Mouse (Mus musculus) splenic B cell, adult 2 months (primary cell): ENCODE data around the gene 1700042G07Rik.

Experiments used
- DNase-seq: peaks from one replicate; pipeline ENCODE4 v3.0.0-alpha.2; 2011; ENCODE audit warnings: low read depth, low spot score
- H3K27me3 ChIP-seq: 2 replicates; pipeline ENCODE4 v1.6.1; 2012; ENCODE audit warnings: mild to moderate bottlenecking, low read length, moderate library complexity, mixed read lengths; ENCODE audit not compliant: control insufficient read depth, poor library complexity, insufficient read depth, severe bottlenecking
- H3K36me3 ChIP-seq: 2 replicates; pipeline ENCODE4 v1.6.1; 2012; ENCODE audit warnings: mild to moderate bottlenecking, low read length, moderate library complexity, mixed read lengths; ENCODE audit not compliant: control insufficient read depth, poor library complexity, insufficient read depth, severe bottlenecking

1700042G07Rik gene

GRCm38 (mm10) chr4:116150156-116150861 is 22.9 kb upstream of the 1700042G07Rik start:
- Histone ChIP-seq H3K27me3 (no peaks in the 10 kb centered on the region), H3K36me3 (peaks cover 7% of the 10 kb centered on the region)
- peak; percentile 54 for DNase-seq

- no peaks in the 10 kb centered on the region for H3K27me3 ChIP-seq
- DNase-seq: no peak
- peaks cover 8% of the 10 kb centered on the region for H3K36me3 ChIP-seq
Observed at GRCm38 (mm10) chr4:116150862-116151221, 22.3 kb upstream of the 1700042G07Rik start.

DNA sequence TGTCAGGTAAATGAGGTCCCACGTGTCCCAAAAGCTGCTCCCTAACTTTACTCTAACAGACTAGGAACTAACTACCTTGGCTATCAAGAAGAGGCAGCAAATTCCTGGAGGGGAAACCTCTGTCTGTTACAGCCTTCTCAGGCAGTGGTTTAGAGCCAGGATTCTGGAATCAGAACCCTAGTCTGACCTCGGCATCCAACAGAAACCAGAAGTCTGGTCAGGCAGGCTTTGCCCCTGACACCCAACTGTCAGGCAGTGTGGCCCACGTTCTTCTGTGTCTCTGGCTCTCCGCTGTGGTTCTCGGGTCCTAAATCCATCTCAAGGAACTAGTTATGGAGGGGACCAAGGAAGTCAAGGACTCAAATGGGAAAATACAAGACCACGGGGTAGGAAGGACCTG is 21.9 kb upstream of the 1700042G07Rik start, which contains the start of gene Lurap1:
TSS of gene Lurap1 (minus strand) at position 101 of the 400 bp plus-strand sequence.
- Histone ChIP-seq H3K27me3 (no peaks in the 10 kb centered on the region), H3K36me3 (peaks cover 8% of the 10 kb centered on the region)
- DNase-seq: no peak

DNA sequence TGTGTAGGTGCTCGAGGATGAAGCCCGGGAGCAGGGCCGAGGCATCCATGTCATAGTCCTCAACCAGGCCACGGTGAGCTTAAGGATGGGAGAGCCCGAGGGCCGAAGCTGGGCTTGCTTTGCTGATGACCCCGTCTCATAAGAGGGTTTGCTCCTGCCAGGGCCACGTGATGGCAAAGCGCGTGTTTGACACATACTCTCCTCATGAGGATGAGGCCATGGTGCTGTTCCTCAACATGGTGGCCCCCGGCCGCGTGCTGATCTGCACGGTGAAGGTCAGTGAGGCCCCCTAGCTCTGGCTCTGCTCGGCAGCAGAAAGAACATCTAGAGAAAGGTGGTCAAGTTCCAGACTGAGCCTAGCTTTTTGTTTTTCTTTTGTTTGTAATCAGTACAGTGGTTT is 20.5 kb upstream of the 1700042G07Rik start:
- H3K36me3 ChIP-seq: peaks cover 8% of the 10 kb centered on the region
- no peaks in the 10 kb centered on the region for H3K27me3 ChIP-seq
- no peak for DNase-seq

DNA sequence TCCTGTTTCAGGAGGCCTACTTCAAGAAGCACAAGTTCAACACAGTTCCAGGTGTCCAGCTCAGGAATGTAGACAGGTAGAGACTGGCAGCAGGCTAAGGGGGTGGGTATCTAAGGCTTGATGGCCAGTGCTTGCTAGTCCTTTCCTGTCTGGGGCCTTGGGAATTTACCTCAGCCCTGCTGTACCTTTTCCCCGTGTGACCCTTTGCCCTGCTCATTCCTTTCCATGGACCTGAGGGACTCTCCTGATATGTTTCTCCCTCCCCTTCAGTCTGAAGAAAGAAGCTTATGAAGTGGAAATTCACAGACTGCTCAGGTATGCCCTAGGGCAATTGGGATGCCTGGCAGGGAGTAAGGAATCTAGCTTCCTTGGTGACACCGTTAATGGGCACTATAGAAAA is 15.3 kb upstream of the 1700042G07Rik start:
- no peaks in the 10 kb centered on the region for H3K27me3 ChIP-seq
- peaks cover 14% of the 10 kb centered on the region for H3K36me3 ChIP-seq
- no peak for DNase-seq

GRCm38 (mm10) chr4:116159912-116160311 is 13.3 kb upstream of the 1700042G07Rik start:
- peak; percentile 55 for DNase-seq
- H3K27me3 ChIP-seq: no peaks in the 10 kb centered on the region
- H3K36me3 ChIP-seq: peaks cover 9% of the 10 kb centered on the region

DNA sequence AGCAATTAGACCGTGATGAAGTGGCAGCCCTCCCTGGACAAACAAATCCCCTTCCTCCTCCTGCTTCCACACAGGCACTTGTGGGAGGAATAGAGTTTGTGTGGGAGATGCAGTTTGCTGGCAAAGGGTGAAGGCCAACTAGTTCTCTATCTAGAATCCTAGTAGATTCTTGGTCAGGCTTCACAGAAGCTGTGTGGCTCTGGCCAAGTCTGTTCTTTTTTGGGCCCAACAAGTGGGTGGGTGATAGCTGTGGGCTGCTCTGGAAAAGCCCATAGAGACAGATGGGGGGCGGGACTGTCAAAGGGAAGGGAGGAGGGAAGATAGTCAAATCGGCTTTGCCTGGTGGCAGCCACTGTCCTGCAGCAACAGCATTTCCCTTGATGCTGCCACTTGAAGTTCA is 12.4 kb upstream of the 1700042G07Rik start:
- no peak for DNase-seq
- peaks cover 6% of the 10 kb centered on the region; the same call in 1 of the 2 replicates for H3K36me3 ChIP-seq
- no peaks in the 10 kb centered on the region for H3K27me3 ChIP-seq

DNA sequence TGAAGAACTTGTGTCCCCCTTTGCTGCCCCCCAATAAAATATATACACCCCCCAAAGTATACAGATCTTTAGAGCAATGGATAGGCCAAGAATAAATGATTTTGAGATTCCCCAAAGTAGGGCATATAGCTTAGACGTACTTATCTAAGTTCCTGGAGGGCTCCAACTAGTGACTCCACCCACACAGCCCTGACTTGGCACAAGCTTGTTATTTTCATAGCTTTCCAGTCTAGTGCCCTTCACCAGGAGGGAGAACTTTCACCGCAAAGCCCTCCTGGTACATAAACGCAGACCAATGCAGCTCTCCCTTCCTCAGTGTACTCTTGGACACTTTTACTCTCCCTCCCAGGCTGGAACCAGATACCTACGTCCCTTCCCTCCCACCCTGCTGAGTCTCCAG is 11.0 kb upstream of the 1700042G07Rik start:
- DNase-seq: no peak
- H3K27me3 ChIP-seq: no peaks in the 10 kb centered on the region
- peaks cover 6% of the 10 kb centered on the region; the same call in 1 of the 2 replicates for H3K36me3 ChIP-seq

GRCm38 (mm10) chr4:116164759-116165554 is 8.2 kb upstream of the 1700042G07Rik start:
- H3K27me3 ChIP-seq: no peaks in the 10 kb centered on the region
- DNase-seq: no peak
- H3K36me3 ChIP-seq: no peaks in the 10 kb centered on the region

DNA sequence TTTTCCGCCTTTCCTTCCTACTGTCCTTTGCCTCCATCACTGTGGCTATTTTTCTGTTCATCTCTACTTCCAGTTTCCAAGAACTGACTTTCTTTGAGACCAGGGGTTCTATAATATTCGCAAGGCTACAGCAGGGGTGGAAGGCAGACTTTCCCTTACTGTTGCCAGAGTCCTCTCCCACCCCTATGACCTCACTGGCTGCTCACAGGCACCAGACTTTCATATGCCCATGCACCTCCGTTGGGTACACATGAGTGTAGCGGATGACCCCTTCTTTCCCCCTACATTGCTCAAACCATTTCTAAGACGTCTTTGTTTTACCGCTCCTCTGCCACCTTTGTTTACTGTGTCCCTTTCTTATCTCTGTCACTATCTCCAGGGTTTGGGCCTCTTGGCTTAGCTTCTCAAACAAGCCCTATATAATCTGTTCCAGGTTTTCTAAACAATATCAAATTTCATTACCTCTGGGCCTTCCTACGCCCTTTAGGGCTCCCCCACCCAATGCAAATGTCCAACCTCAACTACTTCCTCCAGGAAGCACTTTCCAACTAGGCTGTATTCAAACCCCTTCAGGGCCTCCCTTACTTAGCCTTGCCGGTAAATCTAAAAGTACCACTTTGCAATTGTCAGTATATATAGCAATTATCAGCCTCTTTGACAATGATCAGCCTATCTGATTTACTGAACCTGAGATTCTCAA is 7.3 kb upstream of the 1700042G07Rik start:
- H3K27me3 ChIP-seq: no peaks in the 10 kb centered on the region
- no peaks in the 10 kb centered on the region for H3K36me3 ChIP-seq
- no peak for DNase-seq

DNA sequence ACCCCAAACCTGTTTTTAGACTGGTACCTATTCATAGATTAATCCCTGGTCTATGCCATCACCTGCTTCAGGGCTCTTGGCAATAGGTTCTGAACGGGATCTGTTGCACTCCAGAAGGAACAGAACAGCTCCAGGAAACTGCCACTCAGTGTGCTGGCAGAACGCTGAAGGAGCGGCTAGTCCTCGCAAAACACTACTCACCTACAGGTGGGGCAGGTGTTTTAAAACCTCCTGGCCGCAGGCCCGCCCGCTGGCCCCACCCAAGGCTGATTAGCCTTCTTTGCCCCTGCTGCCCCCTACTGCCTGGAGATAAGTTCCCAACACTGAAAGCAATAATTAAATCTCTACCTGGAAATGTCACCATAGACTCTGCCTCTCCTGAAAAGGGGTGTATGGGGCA is 5.8 kb upstream of the 1700042G07Rik start, which contains the start of gene Tspan1:
TSS of gene Tspan1 (minus strand) at position 198 of the 400 bp plus-strand sequence.
- H3K36me3 ChIP-seq: no peaks in the 10 kb centered on the region
- no peaks in the 10 kb centered on the region for H3K27me3 ChIP-seq
- DNase-seq: peak; percentile 49

DNA sequence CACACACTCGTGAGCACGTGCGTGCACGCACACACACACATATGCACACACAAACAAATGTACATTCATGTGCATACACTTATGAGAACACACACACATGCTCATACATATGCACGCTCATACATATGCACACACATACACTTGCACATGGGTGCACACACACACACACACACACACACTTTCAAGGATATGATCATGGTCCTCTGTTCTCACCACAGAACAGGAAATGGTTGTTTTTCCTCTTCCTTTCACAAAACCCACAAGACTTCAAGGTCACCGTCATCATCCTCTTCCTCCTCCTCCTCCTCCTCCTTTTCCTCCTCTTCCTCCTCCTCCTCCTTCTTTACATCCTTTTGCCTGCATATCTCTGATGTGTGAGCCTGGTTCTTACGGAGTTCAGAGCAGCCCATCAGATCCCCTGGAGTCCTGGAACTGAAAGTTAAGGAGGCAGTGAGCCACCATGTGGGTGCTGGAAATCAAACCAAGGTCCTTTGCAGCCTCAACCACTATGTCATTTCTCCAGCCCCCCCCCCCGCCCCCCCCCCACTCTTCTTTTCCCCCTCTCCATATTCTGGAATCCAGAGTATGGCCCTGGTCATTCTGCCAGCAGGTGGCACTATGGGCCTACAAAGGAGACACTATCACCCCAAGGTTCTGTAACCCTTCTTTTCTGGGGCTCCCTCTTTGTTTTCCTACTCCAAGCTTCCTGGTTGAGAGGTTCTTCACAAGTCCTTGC is 4.4 kb upstream of the 1700042G07Rik start:
- DNase-seq: peak; percentile 75
- no peaks in the 10 kb centered on the region for H3K36me3 ChIP-seq
- H3K27me3 ChIP-seq: no peaks in the 10 kb centered on the region

DNA sequence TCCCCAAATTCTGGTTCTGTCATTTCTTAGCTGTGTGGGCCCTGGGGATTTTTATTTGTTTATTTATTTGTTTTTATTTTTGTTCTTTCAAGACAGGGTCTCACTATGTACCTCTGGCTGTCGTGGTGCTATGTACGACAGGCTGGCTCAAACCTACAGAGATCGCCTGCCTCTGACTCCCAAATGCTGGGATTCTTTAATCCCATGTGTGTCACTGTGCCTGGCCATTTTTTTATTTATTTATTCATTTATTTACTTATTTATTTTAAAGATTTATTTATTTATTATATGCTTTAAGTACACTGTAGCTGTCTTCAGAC is 3.9 kb upstream of the 1700042G07Rik start:
- DNase-seq: no peak
- no peaks in the 10 kb centered on the region for H3K27me3 ChIP-seq
- no peaks in the 10 kb centered on the region for H3K36me3 ChIP-seq

GRCm38 (mm10) chr4:116173752-116174151 is 580 bp downstream of the 1700042G07Rik start:
- H3K27me3 ChIP-seq: no peaks in the 10 kb centered on the region
- no peaks in the 10 kb centered on the region for H3K36me3 ChIP-seq
- no peak for DNase-seq
